Mouse (Mus musculus) T-helper 17 cell (primary cell): ENCODE measurements at regions not wholly inside any gene's neighbourhood (a gene's known extent, or its start where the extent isn't known, plus 50 kb on each side); places are given as distances from the start of the nearest gene placed in this dataset.

Experiments used
- in situ Hi-C, 2 experiments: fragments of 300-600 bp; cut with MboI, MseI; formaldehyde crosslinking; loops; 1 replicate in 1 of 2; 2 replicates in 1 of 2; pipeline ENCODE4 v1.15.1; 2025; ENCODE audit warnings: high pct_unique_total_duplicates in 2 of 2

DNA sequence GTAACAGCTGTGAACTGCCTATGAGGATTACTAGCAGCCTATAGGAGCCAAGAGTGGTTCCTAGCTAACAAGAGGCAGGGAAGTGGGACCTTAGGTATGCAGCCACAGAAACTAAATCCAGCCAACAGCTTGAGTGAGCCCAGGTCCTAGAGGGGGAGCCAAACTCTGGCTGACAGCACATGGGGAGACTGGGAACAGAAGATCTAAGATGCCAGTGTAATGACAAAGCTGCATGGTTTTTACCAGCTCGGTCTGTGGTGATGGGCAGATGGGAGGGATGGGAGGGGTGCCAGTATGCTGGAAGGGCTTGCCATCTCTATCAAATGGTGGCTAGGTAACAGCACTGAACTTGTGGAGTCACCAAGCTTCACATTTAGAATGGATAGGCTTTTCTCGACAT, 60.6 kb upstream of the Magi1 start:
- in situ Hi-C loops, result no loop called here

DNA sequence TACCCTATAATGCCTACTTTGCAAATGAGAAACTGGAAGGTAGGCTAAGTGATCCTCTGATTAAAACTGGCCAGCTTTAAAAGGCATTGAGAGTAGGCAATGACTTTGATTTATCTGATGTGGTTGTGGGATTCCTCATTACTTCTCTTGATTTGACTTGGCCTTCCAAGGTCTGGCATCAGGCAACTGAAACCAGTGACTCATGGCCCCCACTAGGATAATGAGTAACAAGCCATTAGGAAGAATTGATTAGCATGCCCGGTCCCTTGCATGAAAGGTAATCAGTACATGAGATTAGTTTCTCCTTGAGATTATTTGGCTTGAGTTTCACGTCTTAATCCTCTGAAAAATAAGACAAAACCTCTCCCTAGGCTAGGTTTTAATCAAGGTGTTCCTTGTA, 56.8 kb upstream of the Magi1 start:
- in situ Hi-C loops, result no loop called here

DNA sequence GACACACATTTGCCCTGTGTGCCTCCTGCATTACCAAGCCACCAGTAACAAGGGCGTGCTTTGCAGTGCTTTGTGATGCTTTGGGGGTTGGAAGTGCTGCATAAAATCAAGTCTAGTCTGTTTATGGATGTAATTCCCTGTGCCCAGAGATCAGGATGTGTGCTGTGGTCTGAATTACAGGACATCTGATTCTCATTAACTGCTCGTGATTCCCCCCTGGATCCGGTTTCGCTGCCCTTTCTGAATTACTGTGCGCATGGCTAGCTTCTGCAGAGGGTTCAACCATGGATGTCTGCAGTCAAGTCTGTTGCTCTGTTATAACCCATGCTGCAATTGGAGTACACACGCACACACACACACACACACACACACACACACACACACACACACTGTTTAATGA, 52.5 kb upstream of the Magi1 start:
- in situ Hi-C loops, result no loop called here
